Mouse (Mus musculus): ENCODE data around the gene Dpep2nb. TPM values are rescaled to one million over a fixed set of nuclear protein-coding genes. Genes with fewer than 3 reads are reported as not detected.

The Dpep2nb gene
- total RNA-seq, 4 experiments from 2014 or later = not detected

DNA sequence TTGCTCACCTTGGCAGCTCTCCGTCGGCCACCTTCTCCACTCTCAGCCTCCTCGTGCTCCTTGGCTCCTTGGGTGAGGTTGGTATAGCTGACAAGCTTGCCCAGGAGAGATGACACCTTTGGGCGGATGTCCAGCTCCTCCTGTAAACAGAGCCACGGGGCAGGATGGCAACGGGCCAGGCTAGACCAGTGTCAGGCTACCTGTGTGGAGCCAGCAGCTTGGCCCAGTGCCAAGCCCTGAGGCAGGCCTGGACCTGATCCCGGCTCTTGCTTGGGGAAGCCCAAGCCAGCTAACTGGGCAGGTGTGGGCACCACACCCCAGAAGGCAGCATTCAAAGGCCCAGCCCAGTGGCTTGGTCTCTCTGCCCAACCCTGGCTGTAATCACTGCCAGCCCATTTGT, 46.4 kb downstream of the Dpep2nb start:
- no peak for DNase-seq

DNA sequence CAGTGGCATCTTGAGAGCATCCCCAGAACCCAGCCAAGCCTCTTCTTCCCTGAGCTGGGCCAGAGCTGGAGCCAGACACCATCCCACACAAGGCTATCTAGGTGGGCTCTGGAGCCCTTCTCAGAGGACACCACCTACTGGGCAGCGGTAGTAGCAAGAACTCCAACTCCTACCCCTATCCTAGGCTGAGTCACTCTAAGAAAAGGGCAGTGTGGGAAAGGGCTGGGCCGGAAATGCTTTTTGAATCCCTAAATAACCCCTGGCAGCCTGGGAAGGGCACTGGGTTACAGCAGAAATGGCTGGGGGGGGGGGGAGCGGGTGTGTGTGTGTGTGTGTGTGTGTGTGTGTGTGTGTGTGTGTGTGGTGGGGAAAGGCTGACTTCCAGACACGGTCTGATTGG, 48.0 kb downstream of the Dpep2nb start:
- no peak for DNase-seq

DNA sequence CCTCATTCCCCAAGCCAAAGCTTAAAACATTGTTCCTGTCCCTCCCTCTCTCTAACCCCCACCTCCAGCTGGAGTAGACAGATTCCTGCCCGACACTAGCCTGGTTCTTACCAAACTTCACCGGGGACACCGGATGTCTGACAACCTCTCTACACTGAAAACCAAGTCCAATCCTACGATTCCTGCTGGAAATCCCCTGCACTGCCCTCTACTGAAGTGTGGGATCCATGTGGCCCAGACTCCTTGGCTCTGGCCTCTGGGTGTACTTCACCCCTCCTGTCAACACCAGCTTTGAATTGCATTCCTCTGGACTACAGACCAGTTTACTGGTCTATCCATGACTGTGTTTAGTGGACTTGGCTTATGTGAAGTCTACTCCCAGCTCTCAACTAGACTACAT, 49.2 kb downstream of the Dpep2nb start:
- DNase-seq = no peak

DNA sequence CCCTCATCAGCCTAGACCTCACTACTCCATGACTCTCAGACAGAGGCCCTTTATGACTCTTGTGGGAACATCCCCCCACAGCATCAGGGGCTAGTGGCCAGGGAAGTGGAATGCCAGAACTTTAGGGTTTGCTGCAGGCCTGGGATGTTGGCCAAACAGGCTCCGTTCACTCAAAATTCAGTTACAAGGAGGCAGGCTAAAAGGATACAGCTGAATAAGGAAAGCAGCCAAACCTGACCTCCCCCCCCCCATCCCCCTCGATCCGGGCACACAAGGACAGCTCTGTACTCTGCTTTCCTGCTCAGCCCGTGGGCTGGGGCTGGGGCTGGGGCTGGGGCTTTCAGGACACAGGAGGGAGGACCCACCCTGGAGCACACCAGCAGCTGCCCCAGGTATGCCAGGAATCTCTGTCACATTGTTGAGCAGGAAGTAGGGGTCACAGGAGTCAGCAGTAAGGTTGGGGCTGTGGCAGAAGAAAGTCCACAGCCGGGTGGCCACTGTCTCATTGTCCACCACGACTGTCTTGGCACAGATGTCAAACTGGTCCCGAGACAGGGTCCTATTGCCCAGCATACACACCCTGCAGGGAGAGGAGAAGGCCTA, 54.6 kb downstream of the Dpep2nb start:
- DNase-seq = no peak

DNA sequence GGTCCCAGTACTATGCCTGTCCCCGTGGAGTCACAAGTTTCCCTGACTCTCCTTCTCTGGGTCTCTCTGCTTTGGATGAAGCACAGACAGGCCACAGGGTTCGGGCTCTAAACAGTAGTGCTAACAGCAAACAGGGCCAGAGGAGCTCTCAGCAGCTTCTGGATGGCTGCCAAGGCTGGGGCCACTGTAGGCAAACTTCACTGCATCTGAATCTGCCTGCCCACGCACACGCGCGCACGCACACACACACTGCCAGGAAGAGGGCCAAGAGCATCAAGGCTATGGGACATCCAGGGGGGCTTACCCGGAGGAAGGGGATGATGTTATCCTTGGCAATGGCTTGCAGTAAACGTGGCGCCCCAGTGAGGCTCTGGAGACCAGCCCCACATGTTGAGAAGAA, 56.4 kb downstream of the Dpep2nb start:
- DNase-seq = no peak

Small RNA genes lying within 50 kb of the gene (microRNA-seq; reads per million reads assigned to microRNA genes)
- gene Mir7074 = 0 to 0.53 reads per million in 2 experiments

Other genes with a start within 250 kb of the Dpep2nb start
- 10 to 100 TPM in 2 of 4 experiments, 1 to 10 TPM in 2; 8.9 to 10.9 (median 10.0) TPM for gene Gfod2, start 247.3 kb downstream of the Dpep2nb start, total RNA-seq (2022)
- gene Ranbp10, start 178.6 kb downstream of the Dpep2nb start, total RNA-seq (2022) = 10 to 100 TPM; 25.7 to 30.1 (median 27.3) TPM
- not detected for gene Tsnaxip1, start 178.2 kb downstream of the Dpep2nb start, total RNA-seq (2022)
- 1 to 10 TPM; 6.2 to 9.7 (median 7.3) TPM for gene Cenpt, start 152.7 kb downstream of the Dpep2nb start, total RNA-seq (2022)
- gene Thap11, start 150.8 kb downstream of the Dpep2nb start, total RNA-seq (2022) = 10 to 100 TPM; 38.2 to 45.1 (median 43.6) TPM
- gene Nutf2, start 145.4 kb downstream of the Dpep2nb start, total RNA-seq (2022) = 10 to 100 TPM; 28.5 to 37.2 (median 29.0) TPM
- 10 to 100 TPM; 34.1 to 61.1 (median 46.6) TPM for gene Edc4, start 125.1 kb downstream of the Dpep2nb start, total RNA-seq (2022)
- 1 to 10 TPM in 3 of 4 experiments, under 1 TPM in 1; 0.75 to 2.3 (median 1.7) TPM for gene Nrn1l, start 112.4 kb downstream of the Dpep2nb start, total RNA-seq (2022)
- 10 to 100 TPM; 34.1 to 36.1 (median 34.9) TPM for gene Pskh1, start 105.5 kb downstream of the Dpep2nb start, total RNA-seq (2022)
- 1 to 10 TPM in 1 of 4 experiments, under 1 TPM in 2, not detected in 1; 0.78 to 1.8 (median 0.86) TPM for gene Ctrl, start 72.1 kb downstream of the Dpep2nb start, total RNA-seq (2022)
- 100 to 1,000 TPM in 1 of 4 experiments, 10 to 100 TPM in 3; 66.8 to 110 (median 68.4) TPM for gene Psmb10, start 67.5 kb downstream of the Dpep2nb start, total RNA-seq (2022)
- 1 to 10 TPM; 1.1 to 3.1 (median 2.2) TPM for gene Lcat, start 62.6 kb downstream of the Dpep2nb start, total RNA-seq (2022)
- gene Slc12a4, start 39.9 kb downstream of the Dpep2nb start, total RNA-seq (2022) = 10 to 100 TPM; 46.2 to 86.2 (median 68.3) TPM
- gene Dpep3, start 26.5 kb downstream of the Dpep2nb start, total RNA-seq (2022) = not detected
- 10 to 100 TPM; 16.1 to 26.6 (median 22.3) TPM for gene Dus2, start 14.6 kb downstream of the Dpep2nb start, total RNA-seq (2022)
- gene Ddx28, start 5.9 kb upstream of the Dpep2nb start, total RNA-seq (2022) = 10 to 100 TPM; 17.3 to 19.0 (median 17.9) TPM
- 10 to 100 TPM; 42.3 to 54.0 (median 43.6) TPM for gene Nfatc3, start 52.9 kb upstream of the Dpep2nb start, total RNA-seq (2022)
- 1 to 10 TPM; 2.7 to 5.6 (median 4.7) TPM for gene Esrp2, start 131.0 kb upstream of the Dpep2nb start, total RNA-seq (2022)
- 10 to 100 TPM; 31.7 to 39.8 (median 35.4) TPM for gene Pla2g15, start 144.4 kb upstream of the Dpep2nb start, total RNA-seq (2022)
- 10 to 100 TPM; 16.9 to 22.5 (median 21.0) TPM for gene Slc7a6, start 162.9 kb upstream of the Dpep2nb start, total RNA-seq (2022)
- gene Slc7a6os, start 205.0 kb upstream of the Dpep2nb start, total RNA-seq (2022) = 10 to 100 TPM; 21.4 to 32.1 (median 28.3) TPM
- gene Prmt7, start 205.0 kb upstream of the Dpep2nb start, total RNA-seq (2022) = 10 to 100 TPM; 26.2 to 30.4 (median 29.1) TPM